Mouse (Mus musculus) liver, embryonic 12.5 days (tissue): Measurements from ENCODE around the gene Olfr874. TPM values are rescaled to one million over a fixed set of nuclear protein-coding genes. Genes with fewer than 3 reads are reported as not detected.

Experiments
- ATAC-seq: fragments of 200-750 bp; cut with Nextera tagmentation; 2 replicates; pipeline ENCODE4 v1.8.0; 2017; ENCODE audit warnings: moderate number of reproducible peaks, mild to moderate bottlenecking, moderate library complexity
- H3K27ac ChIP-seq: fragments of 300-500 bp; sonication (generic); 2 replicates; pipeline ENCODE4 v1.5.1; 2016; ENCODE audit warnings: mild to moderate bottlenecking
- H3K27me3 ChIP-seq: fragments of 300-500 bp; sonication (generic); replicated peaks from 2 replicates; pipeline ENCODE4 v1.6.1; 2016; ENCODE audit warnings: mild to moderate bottlenecking, moderate library complexity
- H3K36me3 ChIP-seq: fragments of 300-500 bp; sonication (generic); 2 replicates; pipeline ENCODE4 v1.6.1; 2016; ENCODE audit warnings: mild to moderate bottlenecking, moderate library complexity
- H3K4me1 ChIP-seq: fragments of 300-500 bp; sonication (generic); 2 replicates; pipeline ENCODE4 v1.6.1; 2016
- H3K4me2 ChIP-seq: fragments of 300-500 bp; sonication (generic); 2 replicates; pipeline ENCODE4 v1.6.1; 2016; ENCODE audit warnings: mild to moderate bottlenecking, moderate library complexity
- H3K4me3 ChIP-seq: fragments of 300-500 bp; sonication (generic); 2 replicates; pipeline ENCODE4 v1.5.1; 2016; ENCODE audit warnings: mild to moderate bottlenecking, moderate library complexity
- H3K9ac ChIP-seq: fragments of 300-500 bp; sonication (generic); 2 replicates; pipeline ENCODE4 v1.6.1; 2016; ENCODE audit warnings: mild to moderate bottlenecking, moderate library complexity
- H3K9me3 ChIP-seq: fragments of 300-500 bp; sonication (generic); replicated peaks from 2 replicates; pipeline ENCODE4 v1.6.1; 2016; ENCODE audit warnings: mild to moderate bottlenecking, moderate library complexity
- WGBS: fragments of 180-500 bp; shearing (Covaris S2); methylation state at CpG from one replicate; pipeline ENCODE4 v1.1.7; 2016; ENCODE audit not compliant: insufficient replicate concordance; 5-methylcytosine and 5-hydroxymethylcytosine counted together
- polyA plus RNA-seq: library from polyadenylated mRNA; unstranded; fragments of >200 nt; fragmentation: Nextera tagmentation; extraction: Ambion mirVana; gene quantifications from 2 replicates; pipeline ENCODE4 v1.2.1, GENCODE M21; 2016

Olfr874 gene
- polyA plus RNA-seq, 1 experiment from 2014 or later, result not detected

GRCm38 (mm10) chr9:37786411-37786810, 41.5 kb downstream of the Olfr874 start:
- H3K27ac ChIP-seq, result no peak overlapping the region
- H3K9me3 ChIP-seq, result no peaks in the 10 kb centered on the region
- H3K4me1 ChIP-seq, result no peaks in the 10 kb centered on the region
- no peaks in the 10 kb centered on the region for H3K27me3 ChIP-seq
- ATAC-seq, result no peak
- no peak overlapping the region for H3K4me2 ChIP-seq
- H3K4me3 ChIP-seq, result no peak overlapping the region
- no peak overlapping the region for H3K9ac ChIP-seq
- WGBS, result 57% methylated on average over 2 of the region's 2 CpGs
- H3K36me3 ChIP-seq, result no peaks in the 10 kb centered on the region

Other genes with a start within 250 kb of the Olfr874 start
- gene Esam, start 217.0 kb upstream of the Olfr874 start, polyA plus RNA-seq, result 22.0 and 22.8 TPM in 2 replicates
- gene Vsig2, start 205.9 kb upstream of the Olfr874 start, polyA plus RNA-seq, result 0.29 and 0.76 TPM in 2 replicates
- gene Nrgn, start 192.2 kb upstream of the Olfr874 start, polyA plus RNA-seq, result 20.6 and 23.4 TPM in 2 replicates
- gene Siae, start 189.4 kb upstream of the Olfr874 start, polyA plus RNA-seq, result 5.6 and 5.7 TPM in 2 replicates
- 2.8 and 4.0 TPM in 2 replicates for gene Spa17, start 131.4 kb upstream of the Olfr874 start, polyA plus RNA-seq
- gene Tbrg1, start 87.8 kb upstream of the Olfr874 start, polyA plus RNA-seq, result 80.0 and 80.6 TPM in 2 replicates
- gene Panx3, start 75.9 kb upstream of the Olfr874 start, polyA plus RNA-seq, result not detected in 2 replicates
- gene Olfr160, start 28.9 kb upstream of the Olfr874 start, polyA plus RNA-seq, result not detected in 2 replicates
- gene Olfr875, start 26.8 kb downstream of the Olfr874 start, polyA plus RNA-seq, result not detected in 2 replicates
- gene Olfr876, start 57.9 kb downstream of the Olfr874 start, polyA plus RNA-seq, result not detected in 2 replicates
- gene Olfr877, start 109.2 kb downstream of the Olfr874 start, polyA plus RNA-seq, result not detected in 2 replicates
- not detected in 2 replicates for gene Olfr145, start 151.6 kb downstream of the Olfr874 start, polyA plus RNA-seq
- gene Olfr878, start 172.7 kb downstream of the Olfr874 start, polyA plus RNA-seq, result not detected in 2 replicates
- not detected in 2 replicates for gene Olfr881, start 246.7 kb downstream of the Olfr874 start, polyA plus RNA-seq